Mouse (Mus musculus): ENCODE results near the gene D230025D16Rik.
"Not testable (repeated sequence)": the region's sequence is repeated elsewhere in the genome, so short reads cannot be mapped to it uniquely, and the experiment has no call there.

D230025D16Rik gene

DNA sequence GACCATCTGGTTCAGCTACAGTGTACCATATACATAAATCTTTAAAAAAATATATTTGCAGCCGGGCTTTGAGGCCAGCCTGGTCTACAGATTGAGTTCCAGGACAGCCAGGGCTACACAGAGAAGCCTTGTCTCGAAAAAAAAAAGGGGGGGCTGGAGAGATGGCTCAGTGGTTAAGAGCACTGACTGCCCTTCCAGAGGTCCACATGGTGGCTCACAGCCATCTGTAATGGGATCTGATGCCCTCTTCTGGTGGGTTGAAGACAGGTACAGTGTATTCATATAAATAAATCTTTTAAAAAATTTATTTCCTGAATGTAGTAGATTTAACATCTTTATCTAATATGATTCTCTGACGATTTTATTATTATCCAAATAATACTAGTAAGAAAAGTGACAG lies 66.9 kb downstream of the D230025D16Rik start:
- DNase-seq (ENCODE audit: low spot score): not testable (repeated sequence)

DNA sequence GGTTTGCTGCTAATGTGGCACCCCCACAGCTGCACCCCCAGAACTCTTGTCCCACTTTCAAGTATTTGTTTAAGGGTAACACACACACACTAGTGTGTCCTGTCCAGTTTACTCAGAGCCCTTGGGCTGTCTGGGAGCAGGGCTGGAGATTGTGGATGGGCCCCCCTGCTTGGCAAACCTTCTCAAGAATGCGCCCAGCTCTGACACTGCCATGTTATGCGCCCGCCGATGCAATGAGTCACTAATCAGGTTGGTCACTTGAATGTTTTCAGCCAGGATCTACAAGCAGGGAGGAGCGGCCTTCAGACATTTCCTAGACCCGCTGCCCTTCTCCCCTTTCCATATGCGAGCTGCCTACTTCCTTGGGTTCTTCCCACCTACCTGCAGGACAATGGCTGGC lies 67.5 kb downstream of the D230025D16Rik start:
- no peak for DNase-seq (ENCODE audit: low spot score)

DNA sequence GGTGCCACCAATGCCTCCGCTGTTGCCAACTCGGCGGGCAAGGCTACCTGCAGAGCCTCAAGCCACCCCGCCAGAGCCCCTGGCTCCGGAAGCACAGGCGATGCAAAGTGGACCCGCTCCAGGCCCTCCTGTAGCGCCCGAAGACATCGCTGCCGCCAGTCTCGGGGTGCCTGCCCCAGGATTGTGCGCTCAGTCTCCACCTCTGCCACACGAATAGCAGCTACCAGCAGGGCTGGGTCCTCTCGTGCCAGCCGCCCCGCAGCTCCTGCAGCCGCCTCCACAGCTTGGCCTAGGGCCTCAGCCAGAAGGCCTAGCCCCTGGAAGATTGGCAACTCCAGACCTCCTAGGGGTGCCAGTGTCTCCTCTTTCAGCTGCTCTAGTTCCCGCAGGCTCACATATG lies 68.5 kb downstream of the D230025D16Rik start:
- no peak for DNase-seq (ENCODE audit: low spot score)

DNA sequence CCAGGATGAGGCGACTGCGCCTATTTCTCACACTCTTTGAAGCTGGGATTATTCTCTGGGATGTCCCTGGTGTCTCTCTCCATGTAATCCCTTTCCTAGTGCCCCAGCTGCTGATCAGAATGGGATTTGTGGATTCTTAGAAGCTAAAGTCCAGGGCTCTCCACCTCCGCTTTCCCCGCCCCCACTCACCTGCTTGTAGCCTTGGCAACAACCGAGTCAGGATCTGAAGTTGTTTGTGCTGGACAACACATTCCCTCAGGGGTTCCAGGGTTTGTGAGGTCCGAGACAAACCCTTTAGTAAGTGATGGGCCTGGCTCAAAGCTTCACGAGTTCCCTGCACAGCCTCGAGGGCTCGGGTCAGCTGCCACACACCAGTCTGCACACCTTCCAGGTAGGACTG lies 69.8 kb downstream of the D230025D16Rik start:
- no peak for DNase-seq (ENCODE audit: low spot score)

DNA sequence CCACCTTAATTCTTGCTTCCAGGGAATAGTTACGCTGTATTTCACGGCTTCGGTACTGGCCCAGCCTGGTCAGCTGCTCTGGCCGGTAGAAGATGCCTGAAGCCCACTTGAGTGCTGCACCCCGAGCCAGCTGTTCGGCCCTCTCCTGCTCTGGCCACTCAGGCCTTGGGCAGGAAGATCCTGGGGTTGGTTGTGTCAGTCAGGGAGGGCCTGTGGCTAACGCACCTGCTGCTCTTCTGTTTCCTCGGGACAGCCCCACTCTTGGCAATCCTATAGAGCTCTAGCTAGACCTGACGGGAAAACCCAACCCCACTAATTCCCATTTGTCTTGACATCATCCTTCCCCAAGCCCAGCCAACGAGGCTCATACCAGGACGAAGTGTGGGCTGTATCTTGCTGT lies 70.3 kb downstream of the D230025D16Rik start:
- DNase-seq (ENCODE audit: low spot score): no peak

DNA sequence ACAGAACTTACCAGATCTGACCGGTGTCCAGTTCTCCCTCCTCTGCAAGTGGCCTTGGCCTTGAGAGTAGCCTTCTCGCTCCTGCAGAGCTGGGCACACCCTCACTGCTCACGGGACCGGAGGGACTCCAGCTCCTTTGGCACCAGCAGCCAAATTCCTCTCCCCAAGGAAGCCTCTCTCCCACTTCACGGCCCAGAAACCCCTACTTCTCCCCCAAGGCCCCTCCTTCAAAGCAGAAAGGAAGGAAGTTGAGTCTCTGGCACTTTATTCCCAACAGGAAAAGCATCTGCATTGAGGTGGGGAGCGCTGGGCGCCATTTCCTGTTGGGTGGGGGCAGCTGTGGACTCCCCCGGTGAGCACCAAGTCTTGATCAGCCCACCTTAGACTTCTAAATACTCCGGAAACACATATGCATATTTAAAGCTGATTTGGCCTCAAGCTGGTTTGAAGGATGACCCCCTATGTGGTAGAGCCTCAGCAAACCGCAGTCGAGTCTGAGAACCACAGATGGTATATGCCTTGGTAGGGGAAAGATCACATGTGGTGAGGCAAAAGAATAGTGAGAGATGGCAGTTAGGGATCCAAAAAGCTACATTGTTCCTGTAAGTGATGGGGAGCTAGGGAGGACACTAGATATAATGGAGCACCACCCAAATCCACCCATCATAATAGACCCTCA lies 71.1 kb downstream of the D230025D16Rik start, which contains the start of gene Exoc3l:
Gene Exoc3l (minus strand): TSS at position 207 of the 679 bp plus-strand sequence.
- DNase-seq (ENCODE audit: low spot score): peak; percentile 77

DNA sequence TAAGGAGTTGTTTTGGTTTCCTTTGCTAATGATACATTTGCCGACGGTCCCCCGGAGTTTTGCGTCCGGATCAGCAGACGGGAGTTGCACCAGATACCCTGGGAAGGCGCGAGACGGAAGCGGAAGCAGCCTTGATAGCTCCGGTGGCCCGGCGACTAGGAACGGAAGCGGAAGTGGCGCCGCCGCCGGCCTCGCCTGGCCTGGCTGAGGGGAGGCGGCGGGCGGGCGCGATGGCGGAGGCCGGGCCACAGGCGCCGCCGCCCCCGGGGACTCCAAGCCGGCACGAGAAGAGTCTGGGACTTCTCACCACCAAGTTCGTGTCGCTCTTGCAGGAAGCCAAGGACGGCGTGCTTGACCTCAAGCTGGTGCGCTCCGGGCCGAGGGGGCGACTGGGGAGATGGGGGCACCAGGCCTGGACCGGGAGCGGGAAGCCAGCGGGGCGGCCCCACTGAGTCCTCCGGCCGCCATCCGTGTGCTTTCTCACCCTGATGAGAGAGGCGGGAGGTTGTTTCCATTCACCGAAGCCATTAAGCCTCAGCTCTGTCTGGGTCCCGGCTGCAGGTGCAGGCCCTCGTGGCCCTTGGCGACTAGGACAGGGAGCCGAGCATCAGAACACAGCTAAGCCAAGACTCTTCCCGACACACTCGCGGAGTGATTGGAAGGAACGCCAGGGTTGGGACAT lies 72.7 kb downstream of the D230025D16Rik start, which contains the start of gene E2f4:
Gene E2f4 (plus strand): TSS at position 153 of the 682 bp plus-strand sequence.
- DNase-seq (ENCODE audit: low spot score): peak; percentile 86

DNA sequence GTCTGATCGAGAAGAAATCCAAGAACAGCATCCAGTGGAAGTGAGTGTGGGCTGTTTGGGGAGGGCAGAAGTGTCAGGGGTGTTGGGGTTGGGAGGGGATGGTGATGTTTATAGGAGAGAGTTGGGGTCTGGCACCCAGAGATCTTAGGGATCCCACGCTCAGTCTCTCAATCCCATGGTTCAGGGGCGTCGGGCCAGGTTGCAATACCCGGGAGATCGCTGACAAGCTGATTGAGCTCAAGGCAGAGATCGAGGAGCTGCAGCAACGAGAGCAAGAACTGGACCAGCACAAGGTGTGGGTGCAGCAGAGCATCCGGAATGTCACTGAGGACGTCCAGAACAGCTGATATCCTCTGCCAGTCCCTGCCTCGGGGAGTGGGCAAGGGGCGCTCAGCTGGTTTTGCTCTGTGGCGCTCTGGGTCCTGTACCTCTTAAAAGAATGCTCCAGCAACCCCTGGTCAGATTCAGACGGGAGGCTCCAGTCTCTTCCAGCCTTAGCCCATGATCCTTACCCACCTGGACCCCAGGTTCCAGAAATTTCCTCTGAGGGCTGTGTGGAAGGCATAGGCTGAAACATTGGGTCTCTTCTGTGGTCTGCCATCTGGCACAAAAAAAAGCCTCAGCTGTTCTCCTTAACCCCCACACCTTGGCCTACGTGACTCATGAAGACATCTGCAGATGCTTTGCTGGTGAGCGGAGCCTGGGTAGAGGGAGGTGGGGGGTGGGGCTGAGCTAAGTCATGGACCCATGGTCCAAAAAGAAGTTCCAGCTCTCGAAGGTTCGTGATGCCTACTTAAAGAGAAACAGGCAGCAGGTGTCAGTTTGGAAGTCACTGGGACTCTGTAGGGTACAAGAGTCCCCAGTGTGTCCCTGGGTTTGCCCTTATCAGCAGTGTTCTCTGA lies 73.7 kb downstream of the D230025D16Rik start:
- DNase-seq (ENCODE audit: low spot score): no peak

DNA sequence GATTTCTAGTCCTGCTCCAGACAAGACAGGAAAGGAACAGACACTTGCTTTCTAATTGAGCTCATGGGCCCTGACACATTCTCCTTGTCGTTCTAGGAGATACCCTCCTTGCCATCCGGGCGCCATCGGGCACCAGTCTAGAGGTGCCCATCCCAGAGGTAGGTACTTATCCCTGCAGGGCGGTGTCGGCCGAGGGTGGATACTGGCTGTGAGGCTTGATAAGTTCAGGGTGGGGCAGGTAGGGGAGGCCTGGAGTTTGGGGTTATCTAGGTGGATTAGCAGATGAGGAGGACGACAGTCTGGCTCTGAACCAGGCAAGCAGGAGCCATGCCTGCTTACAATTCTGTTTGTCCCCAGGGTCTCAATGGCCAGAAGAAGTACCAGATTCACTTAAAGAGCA lies 75.0 kb downstream of the D230025D16Rik start:
- no peak for DNase-seq (ENCODE audit: low spot score)
